Mouse (Mus musculus) E14TG2a.4 (cell line): ENCODE data around the gene Adamts6.

Experiments used
- CTCF ChIP-seq: conservative IDR thresholded peaks from 2 replicates; pipeline ENCODE4 v1.5.1; 2014; ENCODE audit warnings: low read length
- NANOG ChIP-seq: IDR thresholded peaks from 2 replicates; pipeline ENCODE4 v1.6.1; 2014; ENCODE audit warnings: borderline replicate concordance, low read length, mixed read lengths

- TF ChIP-seq CTCF (no peak), NANOG (no peak)
Measured at GRCm38 (mm10) chr13:104516766-104517364, 229.2 kb downstream of the Adamts6 start.
